Mouse (Mus musculus) heart, postnatal 0 days (tissue): Measurements from ENCODE around the gene Ybx2.

Source experiments
- CTCF ChIP-seq: IDR thresholded peaks from 2 replicates; pipeline ENCODE4 v1.5.1; 2016; ENCODE audit warnings: antibody characterized with exemption, control low read depth, low read depth
- EP300 ChIP-seq: IDR thresholded peaks from 2 replicates; pipeline ENCODE4 v1.6.1; 2016; ENCODE audit warnings: antibody characterized with exemption, low read depth

DNA sequence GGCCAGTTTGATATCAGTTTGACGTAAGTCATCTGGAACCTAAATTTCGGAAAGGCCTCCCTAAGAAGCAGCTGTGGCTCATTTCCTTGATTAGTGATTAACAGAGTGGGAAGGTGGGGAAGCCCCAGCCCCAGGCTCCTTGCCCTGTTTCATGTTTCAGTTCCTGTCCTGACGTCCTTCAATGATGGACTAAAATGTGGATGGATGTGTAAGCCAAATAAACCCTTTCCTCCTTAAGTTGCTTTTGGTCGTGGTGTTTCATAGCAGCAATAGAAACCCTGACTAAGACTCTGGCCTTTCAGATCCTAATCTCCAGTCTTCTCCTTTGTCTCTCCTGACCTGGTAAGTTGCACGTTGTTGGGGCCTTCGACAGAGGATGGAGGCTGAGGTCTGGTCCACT, 34.6 kb downstream of the Ybx2 start:
- TF ChIP-seq CTCF (no peak), EP300 (no peak)
